Mouse (Mus musculus) induced T-regulatory cell, adult 2 months (primary cell): ENCODE results near the gene Kcnab3.

Source experiments
- DNase-seq: peaks from one replicate; pipeline ENCODE4 v3.0.0-alpha.2; 2012; ENCODE audit warnings: low read depth

The Kcnab3 gene

DNA sequence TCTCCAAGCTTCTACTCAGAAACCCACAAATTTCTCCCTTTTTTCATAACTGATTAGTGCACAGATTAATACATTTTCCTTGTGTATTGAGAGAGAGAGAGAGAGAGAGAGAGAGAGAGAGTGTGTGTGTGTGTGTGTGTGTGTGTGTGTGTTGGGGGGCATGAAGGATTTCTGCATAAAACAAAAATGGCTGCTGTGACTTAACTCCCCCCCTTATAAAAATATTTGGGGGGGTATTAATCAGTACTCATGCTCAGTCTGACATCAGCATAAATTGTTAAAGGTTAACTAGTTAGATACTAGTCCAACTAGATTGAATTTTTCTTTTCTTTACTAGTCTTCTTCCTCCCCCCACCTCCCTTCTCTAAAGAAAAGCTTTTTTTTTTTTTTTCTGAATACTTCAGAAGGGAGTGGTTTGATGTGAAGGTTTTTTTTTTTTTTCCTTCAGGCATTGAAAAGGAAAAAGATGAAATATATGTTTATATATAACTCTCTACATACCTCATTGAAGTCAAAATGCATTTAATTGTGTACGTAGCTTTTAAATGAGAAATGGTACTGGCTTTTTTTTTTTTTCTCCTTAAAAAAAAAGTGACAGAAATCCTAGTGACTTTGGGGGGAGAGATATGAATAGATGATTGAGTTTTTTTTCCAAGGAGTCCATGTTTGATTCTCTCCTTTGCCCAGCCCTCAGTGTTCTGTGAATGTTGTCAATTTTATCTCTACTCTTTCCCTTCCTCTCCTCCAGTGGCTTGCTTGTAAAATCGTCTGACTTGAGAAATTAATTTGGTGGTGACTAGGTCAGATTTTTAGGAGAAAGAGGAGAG, 44.1 kb downstream of the Kcnab3 start:
- peak; percentile 51 for DNase-seq

DNA sequence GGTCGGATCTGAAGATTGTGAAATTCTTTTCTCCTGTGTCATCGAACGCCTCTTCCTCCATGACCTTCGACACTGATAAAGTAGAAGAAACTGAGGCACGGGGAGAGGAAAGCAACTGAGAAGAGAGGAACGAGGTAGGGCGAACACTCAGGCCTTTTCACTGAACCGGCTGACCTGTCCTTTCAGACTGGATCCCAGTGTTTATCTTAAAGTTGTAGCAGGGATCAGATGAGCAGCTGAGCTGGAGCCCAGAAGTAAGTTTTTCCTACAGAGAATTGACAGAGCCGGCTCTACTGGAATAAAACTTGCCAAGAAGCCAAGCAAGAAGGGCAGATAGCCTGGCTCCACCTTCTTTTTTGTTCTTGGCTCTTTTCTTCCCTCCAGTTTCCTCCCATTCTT, 44.8 kb downstream of the Kcnab3 start:
- peak; percentile 39 for DNase-seq

DNA sequence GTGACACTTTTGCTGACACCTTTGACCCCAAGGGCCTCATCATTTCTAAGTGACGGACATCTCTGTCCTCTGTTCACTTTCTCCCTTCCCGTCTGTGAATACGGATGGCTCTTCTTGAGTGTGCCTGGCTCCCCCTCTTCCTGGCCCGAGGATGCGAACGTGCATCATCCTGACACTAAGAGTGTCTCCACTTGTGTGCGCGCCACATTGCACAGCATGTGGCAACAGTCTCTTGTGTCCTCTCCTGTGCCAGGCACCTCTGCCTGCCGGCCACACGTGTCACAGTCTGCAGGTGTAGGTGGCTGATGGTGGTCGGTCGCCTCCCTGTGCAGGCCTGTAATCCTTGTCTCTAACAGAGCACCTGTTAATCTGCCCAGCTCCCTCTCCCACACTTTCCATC, 45.5 kb downstream of the Kcnab3 start:
- no peak for DNase-seq

DNA sequence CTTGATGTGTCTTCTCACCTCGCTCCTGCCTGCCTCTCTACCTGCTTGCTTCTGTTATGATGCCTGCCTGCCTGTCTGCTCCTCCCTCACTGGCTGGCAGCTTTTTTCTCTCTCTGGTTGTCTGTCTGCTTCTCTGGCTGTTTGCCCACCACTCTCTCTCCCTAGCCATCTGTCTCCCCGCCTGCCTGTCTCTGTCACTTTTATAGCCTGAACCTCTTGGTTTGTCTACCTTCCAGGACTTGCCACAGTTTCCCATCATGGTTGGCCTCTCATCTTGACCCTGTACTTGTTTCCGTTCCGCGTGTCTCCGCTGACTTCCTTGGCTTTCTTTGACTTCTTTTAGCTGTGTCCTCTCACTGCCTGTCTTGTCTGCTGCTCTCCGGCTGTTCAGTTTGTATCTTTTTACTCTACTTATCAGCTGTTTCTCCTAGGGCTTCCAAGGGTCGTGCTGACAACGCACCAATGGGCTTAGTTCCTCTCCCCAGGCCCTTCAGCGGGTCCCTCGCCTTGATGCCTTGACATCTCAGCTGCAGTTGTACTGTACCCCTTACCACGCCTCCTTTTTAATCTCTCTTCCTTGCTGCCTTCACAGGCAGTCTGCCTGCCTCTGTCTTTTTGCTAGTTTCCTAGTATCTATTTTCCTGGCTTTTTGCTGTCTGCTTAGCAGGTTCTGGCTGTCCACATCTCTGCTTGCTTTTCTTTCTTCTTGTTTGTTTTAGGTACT, 46.2 kb downstream of the Kcnab3 start:
- peak; percentile 69 for DNase-seq

DNA sequence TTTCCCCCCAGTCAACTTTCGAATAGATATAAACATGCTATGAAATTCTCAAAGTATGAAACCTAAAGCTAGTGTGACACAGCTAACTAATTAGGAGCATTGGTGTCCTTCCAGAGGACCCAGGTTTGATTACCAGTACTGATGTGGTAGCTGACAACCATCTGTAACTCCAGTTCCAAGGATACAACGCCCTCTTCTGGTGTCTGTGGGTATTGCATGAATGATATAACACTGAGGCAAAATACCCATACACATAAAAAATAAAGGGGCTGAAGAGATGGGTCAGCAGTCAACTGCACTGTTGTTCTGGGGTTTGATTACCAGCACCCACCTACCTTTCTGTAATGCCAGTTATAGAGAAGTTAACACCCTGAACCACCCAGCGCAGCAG, 46.7 kb downstream of the Kcnab3 start:
- peak; percentile 85 for DNase-seq

DNA sequence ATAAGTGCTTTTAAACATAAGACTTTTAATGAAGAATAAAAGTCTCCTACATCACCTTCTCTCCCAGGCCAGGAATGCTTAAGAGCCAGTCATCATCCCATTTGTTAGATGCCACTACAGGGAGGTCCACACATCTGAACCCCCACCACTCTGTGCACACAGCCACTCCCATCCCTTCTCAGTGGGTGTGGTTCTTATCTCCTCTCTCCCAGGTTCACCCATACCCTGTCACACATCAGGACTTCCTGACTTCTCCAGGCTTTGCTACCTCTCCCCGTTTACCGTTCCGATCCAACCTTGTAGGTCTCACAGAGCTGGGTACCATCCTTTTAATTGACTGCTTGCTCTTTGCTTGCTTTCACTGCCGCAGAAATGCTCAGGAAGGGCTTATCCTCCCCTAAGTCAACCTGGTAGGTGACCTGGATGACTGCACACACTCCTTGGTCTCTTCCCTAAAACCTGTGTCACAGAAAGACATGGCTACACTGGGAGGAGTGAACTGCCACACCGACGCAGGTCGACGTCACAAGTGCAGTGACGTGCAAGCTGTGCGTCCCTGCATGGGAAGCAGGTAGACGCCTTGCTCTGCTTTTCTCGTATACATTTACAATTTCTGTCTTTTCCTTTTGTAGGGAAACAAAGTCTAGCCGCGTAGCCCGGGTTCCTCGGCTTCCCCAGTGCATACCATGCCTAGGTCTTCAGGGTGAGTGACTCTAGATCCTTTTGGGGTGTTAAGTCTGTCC, 47.3 kb downstream of the Kcnab3 start:
- DNase-seq = no peak

DNA sequence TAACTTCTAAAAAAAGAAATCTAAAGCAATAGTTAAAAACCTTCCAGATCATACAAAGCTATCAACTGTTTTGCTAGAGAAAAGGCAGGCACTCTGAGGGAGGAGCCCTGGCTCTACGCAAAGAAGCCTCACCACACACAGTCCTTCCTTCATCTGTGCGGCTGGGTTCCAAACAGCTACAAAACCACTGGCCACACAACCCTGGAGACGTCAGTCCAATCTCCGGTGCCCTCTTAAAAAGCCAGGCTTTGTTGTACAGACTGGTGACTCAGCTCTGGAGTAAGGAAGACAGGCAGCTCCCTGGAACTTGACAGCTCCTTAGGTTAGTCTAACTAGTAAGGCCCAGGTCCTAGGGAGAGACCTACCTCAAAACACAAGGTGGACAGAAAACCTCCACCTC, 49.6 kb downstream of the Kcnab3 start:
- no peak for DNase-seq

DNA sequence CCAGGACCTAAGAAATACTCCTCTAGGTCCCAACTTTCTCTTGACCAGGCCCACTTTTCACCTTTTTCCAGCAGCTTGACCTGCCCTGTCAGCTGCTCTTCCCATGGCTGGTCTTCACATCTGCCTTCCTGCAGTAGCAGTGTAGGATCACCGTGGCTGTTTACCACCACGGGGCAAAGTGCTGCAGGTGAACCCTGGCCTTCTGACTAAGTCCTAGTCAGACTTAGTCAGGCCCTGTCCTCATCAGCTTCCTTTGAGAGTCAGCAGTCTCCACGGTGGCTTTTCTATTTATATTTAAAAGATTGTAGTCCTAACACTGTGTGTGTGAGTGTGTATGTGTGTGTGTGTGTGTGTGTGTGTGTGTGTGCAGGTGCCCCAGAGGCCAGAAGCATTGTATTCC, 51.7 kb downstream of the Kcnab3 start:
- no peak for DNase-seq

DNA sequence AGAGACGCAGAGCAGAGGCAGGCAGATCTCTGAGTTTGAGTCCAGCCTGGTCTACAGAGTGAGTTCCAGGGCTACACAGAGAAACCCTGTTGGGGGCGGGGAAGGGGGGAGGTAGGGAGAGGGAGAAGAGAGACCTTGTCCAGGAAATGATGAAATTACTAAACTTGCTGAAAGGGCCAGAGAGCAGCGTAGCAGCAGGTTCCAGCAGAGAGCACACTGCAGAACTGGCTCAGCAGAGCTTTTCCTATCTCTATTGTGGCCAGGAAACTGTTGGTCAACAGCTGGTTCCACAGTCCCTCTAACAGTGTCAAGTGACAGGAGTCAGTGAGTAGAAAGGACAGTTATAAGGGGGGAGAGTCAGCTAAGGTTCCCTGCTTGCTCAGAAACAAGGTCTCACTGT, 53.5 kb downstream of the Kcnab3 start:
- no peak for DNase-seq

DNA sequence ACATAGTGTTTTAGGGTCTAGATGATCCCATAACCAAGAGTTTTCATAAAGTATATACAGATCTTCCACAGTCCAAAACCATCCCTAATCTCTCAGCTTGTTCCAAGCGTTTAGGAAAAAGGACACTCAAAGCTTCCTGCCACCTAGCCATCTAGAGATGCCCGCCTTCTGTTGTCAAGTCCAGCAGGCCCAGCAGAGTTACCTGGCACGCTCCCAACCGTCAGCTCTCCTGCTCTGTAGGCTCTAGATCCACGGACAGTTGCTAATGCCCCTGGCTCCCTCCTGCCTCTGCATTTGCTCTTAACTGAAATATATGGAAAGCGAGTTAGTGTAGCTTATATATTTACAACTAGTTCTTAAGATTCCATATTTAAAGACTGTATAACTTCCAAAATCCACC, 55.3 kb downstream of the Kcnab3 start:
- DNase-seq = no peak
